Mouse (Mus musculus) lung, adult 18-20 months (tissue): ENCODE data around the gene AI467606.
A peak's percentile ranks its signal among the peaks of the same experiment; 100 is the strongest.
"Not testable (repeated sequence)": the region's sequence is repeated elsewhere in the genome, so short reads cannot be mapped to it uniquely, and the experiment has no call there.

Source experiments
- DNase-seq, 2 experiments: peaks; one replicate each; pipeline ENCODE4 v3.0.0; 2022; ENCODE audit warnings: mixed read lengths in 2 of 2

AI467606 gene

GRCm38 (mm10) chr7:127091114-127091896 is at the start of gene AI467606:
TSS of gene AI467606 (plus strand) at chr7:127091359.
- DNase-seq, result peak; percentile 89

- peak; percentile 91 to 92 for DNase-seq
Measured at GRCm38 (mm10) chr7:127041851-127042672, 49.1 kb upstream of the AI467606 start, which contains the start of gene Kif22. TSS of gene Kif22 (minus strand) at chr7:127042471.

- no peak for DNase-seq
Measured at GRCm38 (mm10) chr7:127055026-127055585, 36.1 kb upstream of the AI467606 start.

- DNase-seq, result no peak
Measured at GRCm38 (mm10) chr7:127065538-127065937, 25.6 kb upstream of the AI467606 start.

- no peak for DNase-seq
Measured at GRCm38 (mm10) chr7:127066317-127066716, 24.8 kb upstream of the AI467606 start.

- no peak for DNase-seq
Measured at GRCm38 (mm10) chr7:127070871-127071413, 20.2 kb upstream of the AI467606 start.

GRCm38 (mm10) chr7:127073221-127073620 is 17.9 kb upstream of the AI467606 start:
- DNase-seq, result no peak

GRCm38 (mm10) chr7:127076188-127076587 is 15.0 kb upstream of the AI467606 start:
- no peak for DNase-seq

GRCm38 (mm10) chr7:127077692-127078091 is 13.5 kb upstream of the AI467606 start:
- DNase-seq, result no peak

- no peak for DNase-seq
Measured at GRCm38 (mm10) chr7:127080045-127080444, 11.1 kb upstream of the AI467606 start.

- no peak for DNase-seq
Measured at GRCm38 (mm10) chr7:127082271-127082670, 8.9 kb upstream of the AI467606 start.

- DNase-seq, result no peak
Measured at GRCm38 (mm10) chr7:127082995-127083394, 8.2 kb upstream of the AI467606 start.

GRCm38 (mm10) chr7:127083689-127084088 is 7.5 kb upstream of the AI467606 start:
- no peak for DNase-seq

GRCm38 (mm10) chr7:127084794-127085193 is 6.4 kb upstream of the AI467606 start:
- DNase-seq, result no peak

- DNase-seq, result not testable (repeated sequence)
Measured at GRCm38 (mm10) chr7:127085751-127086150, 5.4 kb upstream of the AI467606 start.

GRCm38 (mm10) chr7:127087278-127088010 is 3.7 kb upstream of the AI467606 start, which contains the start of gene Zg16:
TSS of gene Zg16 (minus strand) at chr7:127087328.
- not testable (repeated sequence) for DNase-seq

GRCm38 (mm10) chr7:127088083-127088482 is 3.1 kb upstream of the AI467606 start:
- DNase-seq, result no peak

GRCm38 (mm10) chr7:127088901-127089845 is 2.0 kb upstream of the AI467606 start:
- peak; percentile 50 to 61 for DNase-seq

- DNase-seq, result no peak
Measured at GRCm38 (mm10) chr7:127090154-127091113, 725 bp upstream of the AI467606 start.

- DNase-seq, result no peak
Measured at GRCm38 (mm10) chr7:127093914-127094313, 2.8 kb downstream of the AI467606 start.
